ENCODE assay signal across 9 mouse cellular contexts in genomic region chr15:81697847-81698246, GRCm38 (mm10). TPM values are rescaled to one million over a fixed set of nuclear protein-coding genes. Genes with fewer than 3 reads are reported as not detected.
DNase-seq lines count a peak whose midpoint lies in the region; ATAC-seq and TF ChIP-seq lines count a peak whose summit lies in the region.
"Had no signal": no experiment of that assay in that cellular context is flagged by ENCODE, and none has a peak within 500 bp of the region (broad histone marks: within the 10 kb centered on the region; RNA-seq: fewer than 3 reads in every experiment).

No protein-coding gene starts in this region.

- H3K27ac ChIP-seq in hindbrain, postnatal 0 days = no peak overlapping the region; the same call in 1 of the 2 replicates
- H3K27ac ChIP-seq in hindbrain, embryonic 12.5 days = no peak overlapping the region
- H3K27ac ChIP-seq in ES-Bruce4 (ENCODE audit: insufficient read depth, low read length) = no peak overlapping the region
- no peak overlapping the region for H3K27ac ChIP-seq in bone marrow, adult 2 months (ENCODE audit: control insufficient read depth, insufficient read depth, low read depth, low read length, poor library complexity)
- H3K27ac ChIP-seq in midbrain, embryonic 13.5 days = no peak overlapping the region
- H3K27ac ChIP-seq: liver, embryonic 15.5 days had no signal

- no peak for TF ChIP-seq POLR2A in ES-Bruce4 (IDR thresholded peaks at IDR 0.05; ENCODE audit: insufficient read depth, low read length)
- TF ChIP-seq POLR2A in bone marrow, adult 2 months (IDR thresholded peaks at IDR 0.05; ENCODE audit: borderline replicate concordance, control insufficient read depth, low read depth, low read length) = no peak

- TF ChIP-seq CTCF in hindbrain, postnatal 0 days (IDR thresholded peaks at IDR 0.05; ENCODE audit: low read depth) = peak; percentile 65
- TF ChIP-seq CTCF in ES-Bruce4 (IDR thresholded peaks at IDR 0.05; ENCODE audit: low read depth, low read length) = peak; percentile 28
- peak; percentile 41; the same call in 1 of the 2 replicates for TF ChIP-seq CTCF in bone marrow, adult 2 months (IDR thresholded peaks at IDR 0.05; ENCODE audit: control insufficient read depth, insufficient read depth, low read length)

- peak; percentile 76 for DNase-seq in hindbrain, postnatal 0 days (ENCODE audit: low spot score)
- DNase-seq in kidney, postnatal 36 days = peak; percentile 46 to 65
- DNase-seq in thymus, postnatal 4 days = peak; percentile 55
- no peak for DNase-seq in urinary bladder, postnatal 25 days (ENCODE audit: low spot score)

- no peak for ATAC-seq in hindbrain, postnatal 0 days
- ATAC-seq in hindbrain, embryonic 12.5 days (ENCODE audit: low FRiP score) = no peak
- ATAC-seq in midbrain, embryonic 13.5 days = no peak

- no peaks in the 10 kb centered on the region for H3K9me3 ChIP-seq in hindbrain, postnatal 0 days (ENCODE audit: low read length)
- no peaks in the 10 kb centered on the region for H3K9me3 ChIP-seq in hindbrain, embryonic 12.5 days (replicated peaks)
- H3K9me3 ChIP-seq in ES-Bruce4 (replicated peaks; ENCODE audit: control insufficient read depth, insufficient read depth, low read length, poor library complexity, severe bottlenecking) = no peaks in the 10 kb centered on the region
- H3K9me3 ChIP-seq in midbrain, embryonic 13.5 days = no peaks in the 10 kb centered on the region
- H3K9me3 ChIP-seq: liver, embryonic 15.5 days had no signal

- H3K9ac ChIP-seq in hindbrain, postnatal 0 days (replicated peaks; ENCODE audit: low read length) = no peak overlapping the region
- H3K9ac ChIP-seq in hindbrain, embryonic 12.5 days = no peak overlapping the region
- H3K9ac ChIP-seq in ES-Bruce4 (ENCODE audit: low read depth, poor library complexity, severe bottlenecking) = no peak overlapping the region
- no peak overlapping the region for H3K9ac ChIP-seq in midbrain, embryonic 13.5 days (replicated peaks)
- H3K9ac ChIP-seq: liver, embryonic 15.5 days had no signal

- H3K4me1 ChIP-seq in hindbrain, postnatal 0 days (ENCODE audit: insufficient read depth, low read length) = peaks cover 2% of the 10 kb centered on the region
- peaks cover 15% of the 10 kb centered on the region for H3K4me1 ChIP-seq in hindbrain, embryonic 12.5 days
- no peaks in the 10 kb centered on the region for H3K4me1 ChIP-seq in ES-Bruce4 (ENCODE audit: control insufficient read depth, insufficient read depth, low read length)
- no peaks in the 10 kb centered on the region; the same call in none of the 2 replicates for H3K4me1 ChIP-seq in bone marrow, adult 2 months (ENCODE audit: control insufficient read depth, insufficient read depth, low read length)
- H3K4me1 ChIP-seq in midbrain, embryonic 13.5 days (replicated peaks) = peaks cover 22% of the 10 kb centered on the region

- H3K4me3 ChIP-seq in hindbrain, postnatal 0 days (ENCODE audit: low read length) = no peak overlapping the region
- no peak overlapping the region for H3K4me3 ChIP-seq in hindbrain, embryonic 12.5 days
- no peak overlapping the region for H3K4me3 ChIP-seq in ES-Bruce4 (ENCODE audit: low read depth, low read length)
- H3K4me3 ChIP-seq in bone marrow, adult 2 months (replicated peaks; ENCODE audit: control insufficient read depth, low read depth, low read length) = no peak overlapping the region
- no peak overlapping the region for H3K4me3 ChIP-seq in midbrain, embryonic 13.5 days (replicated peaks)
- H3K4me3 ChIP-seq: liver, embryonic 15.5 days had no signal

- H3K4me2 ChIP-seq in hindbrain, postnatal 0 days (ENCODE audit: low read depth, low read length) = no peak overlapping the region
- no peak overlapping the region for H3K4me2 ChIP-seq in hindbrain, embryonic 12.5 days (replicated peaks)
- no peak overlapping the region for H3K4me2 ChIP-seq in midbrain, embryonic 13.5 days (replicated peaks)
- H3K4me2 ChIP-seq: liver, embryonic 15.5 days had no signal

- TF ChIP-seq EP300 in ES-Bruce4 (IDR thresholded peaks at IDR 0.05; ENCODE audit: insufficient read depth, low read depth, low read length) = no peak

- H3K27me3 ChIP-seq in hindbrain, postnatal 0 days (ENCODE audit: insufficient read depth, low read length) = no peaks in the 10 kb centered on the region
- peaks cover 35% of the 10 kb centered on the region for H3K27me3 ChIP-seq in hindbrain, embryonic 12.5 days
- no peaks in the 10 kb centered on the region for H3K27me3 ChIP-seq in ES-Bruce4 (ENCODE audit: control insufficient read depth, insufficient read depth, low read length, poor library complexity, severe bottlenecking)
- H3K27me3 ChIP-seq in midbrain, embryonic 13.5 days = peaks cover 43% of the 10 kb centered on the region

- WGBS in hindbrain, postnatal 0 days = 48% methylated on average over 3 of the region's 3 CpGs
- WGBS in hindbrain, embryonic 12.5 days = 47% methylated on average over 3 of the region's 3 CpGs
- 52% methylated on average over 3 of the region's 3 CpGs for WGBS in bone marrow, adult 2 months
- 54% methylated on average over 3 of the region's 3 CpGs for WGBS in midbrain, embryonic 13.5 days

- H3K36me3 ChIP-seq in hindbrain, postnatal 0 days (ENCODE audit: insufficient read depth, low read length) = no peaks in the 10 kb centered on the region
- peaks cover under 1% of the 10 kb centered on the region; the same call in 1 of the 2 replicates for H3K36me3 ChIP-seq in hindbrain, embryonic 12.5 days
- no peaks in the 10 kb centered on the region for H3K36me3 ChIP-seq in ES-Bruce4 (ENCODE audit: control insufficient read depth, insufficient read depth, low read length, poor library complexity, severe bottlenecking)
- peaks cover 10% of the 10 kb centered on the region for H3K36me3 ChIP-seq in midbrain, embryonic 13.5 days

RNA-seq across cellular contexts. Expression of gene Chadl, which starts 0.8 kb away (rescaled TPM):
- 43.1 and 64.4 TPM in 2 replicates for total RNA-seq in hindbrain, postnatal 0 days (2014; rRNA removed)
- 45.1 and 45.6 TPM in 2 replicates for polyA plus RNA-seq in hindbrain, postnatal 0 days (2015; fragmentation: Nextera tagmentation; extraction: Ambion mirVana)
- polyA plus RNA-seq in hindbrain, embryonic 12.5 days (2016; fragmentation: Nextera tagmentation; extraction: Ambion mirVana) = 8.4 and 9.0 TPM in 2 replicates
- 1.0 and 1.1 TPM in 2 replicates for polyA plus RNA-seq in ES-Bruce4 (2011; ENCODE audit: insufficient read depth, insufficient read length, low read depth, missing spikeins)
- not detected in 2 replicates for polyA plus RNA-seq in bone marrow, adult 2 months (2011; ENCODE audit: insufficient read depth, insufficient read length, low replicate concordance, missing spikeins)
- polyA plus RNA-seq in midbrain, embryonic 13.5 days (2015; fragmentation: Nextera tagmentation; extraction: Ambion mirVana) = 9.6 and 11.9 TPM in 2 replicates

RNA-seq across cellular contexts. Expression of gene L3mbtl2, which starts 34.2 kb away (rescaled TPM):
- total RNA-seq in hindbrain, postnatal 0 days (2014; rRNA removed) = 29.9 and 31.4 TPM in 2 replicates
- 27.1 and 27.6 TPM in 2 replicates for polyA plus RNA-seq in hindbrain, postnatal 0 days (2015; fragmentation: Nextera tagmentation; extraction: Ambion mirVana)
- polyA plus RNA-seq in hindbrain, embryonic 12.5 days (2016; fragmentation: Nextera tagmentation; extraction: Ambion mirVana) = 29.2 and 29.6 TPM in 2 replicates
- 49.3 and 50.3 TPM in 2 replicates for polyA plus RNA-seq in ES-Bruce4 (2011; ENCODE audit: insufficient read depth, insufficient read length, low read depth, missing spikeins)
- polyA plus RNA-seq in bone marrow, adult 2 months (2011; ENCODE audit: insufficient read depth, insufficient read length, low replicate concordance, missing spikeins) = 8.8 and 18.6 TPM in 2 replicates
- polyA plus RNA-seq in midbrain, embryonic 13.5 days (2015; fragmentation: Nextera tagmentation; extraction: Ambion mirVana) = 31.8 and 34.0 TPM in 2 replicates

RNA-seq across cellular contexts. Expression of gene Zc3h7b, which starts 47.0 kb away (rescaled TPM):
- total RNA-seq in hindbrain, postnatal 0 days (2014; rRNA removed) = 136 and 148 TPM in 2 replicates
- 31.4 and 34.5 TPM in 2 replicates for polyA plus RNA-seq in hindbrain, postnatal 0 days (2015; fragmentation: Nextera tagmentation; extraction: Ambion mirVana)
- 51.6 and 52.1 TPM in 2 replicates for polyA plus RNA-seq in hindbrain, embryonic 12.5 days (2016; fragmentation: Nextera tagmentation; extraction: Ambion mirVana)
- polyA plus RNA-seq in ES-Bruce4 (2011; ENCODE audit: insufficient read depth, insufficient read length, low read depth, missing spikeins) = 40.5 and 42.1 TPM in 2 replicates
- 10.8 and 16.1 TPM in 2 replicates for polyA plus RNA-seq in bone marrow, adult 2 months (2011; ENCODE audit: insufficient read depth, insufficient read length, low replicate concordance, missing spikeins)
- 41.6 and 48.4 TPM in 2 replicates for polyA plus RNA-seq in midbrain, embryonic 13.5 days (2015; fragmentation: Nextera tagmentation; extraction: Ambion mirVana)

RNA-seq across cellular contexts. Expression of gene Rangap1, which starts 47.5 kb away (rescaled TPM):
- 147 and 151 TPM in 2 replicates for total RNA-seq in hindbrain, postnatal 0 days (2014; rRNA removed)
- 124 and 128 TPM in 2 replicates for polyA plus RNA-seq in hindbrain, postnatal 0 days (2015; fragmentation: Nextera tagmentation; extraction: Ambion mirVana)
- polyA plus RNA-seq in hindbrain, embryonic 12.5 days (2016; fragmentation: Nextera tagmentation; extraction: Ambion mirVana) = 131 and 134 TPM in 2 replicates
- polyA plus RNA-seq in ES-Bruce4 (2011; ENCODE audit: insufficient read depth, insufficient read length, low read depth, missing spikeins) = 158 and 160 TPM in 2 replicates
- 66.5 and 91.3 TPM in 2 replicates for polyA plus RNA-seq in bone marrow, adult 2 months (2011; ENCODE audit: insufficient read depth, insufficient read length, low replicate concordance, missing spikeins)
- polyA plus RNA-seq in midbrain, embryonic 13.5 days (2015; fragmentation: Nextera tagmentation; extraction: Ambion mirVana) = 140 and 145 TPM in 2 replicates
